Mouse (Mus musculus) layer of hippocampus, adult 9-10 months (tissue): ENCODE measurements at regions not wholly inside any gene's neighbourhood (a gene's known extent, or its start where the extent isn't known, plus 50 kb on each side); places are given as distances from the start of the nearest gene placed in this dataset.

Experiments used
- DNase-seq: peaks from one replicate; pipeline ENCODE4 v3.0.0; 2022; ENCODE audit warnings: low spot score

DNA sequence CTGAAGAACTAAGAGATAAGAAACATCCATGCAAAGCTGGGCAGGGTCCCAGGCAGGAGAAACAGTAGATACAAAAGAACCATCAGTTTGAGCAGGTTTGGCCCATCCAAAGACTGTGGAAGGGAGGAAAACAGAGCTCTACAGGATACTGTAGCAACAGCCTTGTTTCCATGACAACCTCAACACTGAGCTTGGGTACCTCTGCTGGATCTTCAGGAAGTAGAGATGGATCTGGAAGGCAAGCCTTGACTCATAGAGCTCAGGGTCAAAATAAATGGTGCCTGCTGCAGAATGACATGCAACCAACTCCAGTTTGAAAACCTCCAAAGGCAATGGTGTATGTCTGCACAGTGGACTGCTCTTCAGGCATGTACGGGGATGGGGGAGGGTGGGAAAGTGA lies 173.0 kb upstream of the Tbx3 start:
- no peak for DNase-seq

DNA sequence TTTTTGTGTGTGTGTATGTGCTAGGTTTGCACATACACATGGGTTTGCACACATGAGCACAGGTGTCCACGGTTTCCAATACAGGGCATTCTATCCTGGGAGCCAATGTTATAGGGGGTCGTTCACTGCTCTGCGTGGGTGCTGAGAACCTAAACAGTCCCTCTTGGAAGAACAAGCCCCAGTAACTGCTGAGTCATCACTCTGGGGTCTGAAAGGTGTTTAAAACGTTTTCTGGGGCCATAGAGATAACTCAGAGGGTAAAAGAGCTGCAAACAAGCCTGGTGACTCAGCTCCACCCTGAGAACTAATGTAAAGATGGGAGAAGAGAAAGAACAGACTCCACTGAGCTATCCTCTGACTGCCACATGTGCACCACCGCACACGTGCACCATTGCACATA lies 172.0 kb upstream of the Tbx3 start:
- no peak for DNase-seq

DNA sequence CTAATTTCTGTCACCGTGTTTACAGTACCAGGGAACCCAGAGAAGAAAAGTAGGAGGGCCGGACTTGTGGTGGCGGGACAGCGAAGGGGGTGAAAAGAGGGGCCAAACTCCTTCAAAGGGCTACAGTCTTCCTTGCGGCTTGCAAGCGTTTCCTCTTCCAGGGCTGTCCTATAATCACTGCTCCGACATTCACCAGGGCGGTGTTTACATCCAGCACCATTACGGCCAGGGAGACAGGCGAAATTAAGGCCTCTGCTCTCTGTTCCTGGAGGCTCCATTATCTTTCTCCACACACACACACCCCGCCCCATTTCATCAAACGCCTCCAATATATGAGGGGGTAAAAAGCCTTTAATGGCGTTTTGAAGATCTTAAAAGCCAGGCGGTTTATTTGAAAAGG lies 162.8 kb upstream of the Tbx3 start:
- no peak for DNase-seq

DNA sequence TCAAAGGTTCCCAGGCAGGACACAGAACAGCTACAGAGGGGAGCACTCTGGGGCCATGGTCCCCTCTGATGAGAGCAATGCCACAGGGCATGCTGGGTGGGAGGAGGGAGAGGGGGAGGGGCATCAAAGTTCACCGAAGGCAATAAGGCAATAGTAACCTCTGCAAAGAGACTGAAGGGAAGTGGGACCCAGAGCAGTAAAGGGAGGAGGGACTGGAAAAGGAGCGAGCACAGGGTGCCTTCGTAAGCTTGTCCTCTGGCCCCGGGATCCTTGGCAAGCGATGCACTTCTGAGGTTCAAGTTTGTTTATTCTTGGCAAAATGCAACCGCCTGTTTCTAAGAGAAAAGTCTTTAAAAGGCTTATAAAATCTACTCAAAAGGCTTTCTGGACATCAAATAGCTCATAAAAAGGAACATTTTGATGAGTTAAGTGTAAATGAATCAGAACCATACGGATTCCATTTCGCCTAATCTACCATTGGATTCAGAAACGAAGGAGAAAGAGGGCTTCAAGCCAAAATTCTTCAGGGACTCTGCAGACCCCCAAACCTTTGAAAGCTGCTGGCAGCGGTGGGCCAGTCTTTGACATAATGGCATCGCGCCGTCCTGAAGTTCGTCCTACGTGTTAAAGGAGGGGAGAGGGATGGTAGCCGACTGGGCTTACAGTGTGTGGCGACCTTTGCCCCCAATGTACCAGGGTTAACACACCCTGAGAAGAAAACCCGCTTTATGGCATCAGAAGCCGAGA lies 151.8 kb upstream of the Tbx3 start:
- no peak for DNase-seq

DNA sequence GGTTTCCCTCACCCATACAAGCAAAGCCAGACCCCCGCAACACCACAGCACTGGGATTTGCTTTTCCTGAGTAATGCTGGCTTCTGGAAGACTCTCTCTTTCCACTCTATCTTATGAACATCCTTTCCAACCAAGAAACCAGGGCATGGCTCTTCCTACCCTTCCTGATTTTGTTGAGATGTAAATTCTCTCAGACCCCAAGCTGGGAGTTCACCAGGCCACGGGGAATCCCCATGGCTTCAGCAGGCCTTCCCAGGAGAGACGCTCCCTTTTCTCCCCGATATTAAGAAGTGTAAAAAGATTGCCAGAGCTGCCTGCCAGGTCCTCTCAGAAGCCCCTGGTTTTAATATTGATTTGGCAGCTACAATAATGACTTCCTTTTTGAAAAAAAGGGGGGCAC lies 146.3 kb upstream of the Tbx3 start:
- DNase-seq: no peak

DNA sequence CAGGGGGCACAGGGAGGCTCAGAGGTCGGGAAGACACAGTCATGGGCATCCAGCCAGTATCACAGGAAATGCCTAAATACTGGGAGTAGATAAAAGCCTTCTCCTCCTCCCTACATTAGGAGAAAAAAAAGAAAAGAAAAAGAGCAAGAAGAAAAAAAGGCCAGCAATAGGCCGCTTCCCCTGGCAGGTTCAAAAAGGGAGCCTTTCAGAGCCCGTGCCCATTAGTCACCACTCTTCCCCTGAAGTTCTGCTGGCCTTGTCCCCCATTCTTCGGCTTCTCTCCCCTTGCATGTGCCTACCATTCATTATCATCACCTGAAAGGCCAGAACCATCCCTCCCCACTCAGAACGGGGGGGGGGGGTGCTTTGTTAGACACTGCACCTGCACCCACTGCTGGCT lies 144.5 kb upstream of the Tbx3 start:
- DNase-seq: no peak

DNA sequence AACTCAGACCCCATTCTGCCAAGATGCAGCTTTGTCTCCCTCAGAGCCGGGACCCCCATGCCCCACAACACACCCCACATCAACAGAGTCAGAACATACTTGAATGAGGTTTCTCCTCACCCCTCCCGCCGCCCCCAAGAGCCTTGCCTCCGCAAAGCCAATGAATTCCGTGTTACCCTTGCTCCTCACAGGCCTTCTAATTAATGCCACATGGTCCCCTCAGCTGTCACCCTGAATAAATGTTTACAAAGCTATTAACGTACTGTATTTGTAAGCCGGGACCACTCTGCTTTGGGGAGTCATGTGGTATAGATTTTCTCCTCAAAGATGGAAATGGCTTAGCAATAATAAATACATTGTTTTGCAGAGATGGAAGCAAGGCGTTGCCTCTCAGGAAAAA lies 140.5 kb upstream of the Tbx3 start:
- DNase-seq: no peak

DNA sequence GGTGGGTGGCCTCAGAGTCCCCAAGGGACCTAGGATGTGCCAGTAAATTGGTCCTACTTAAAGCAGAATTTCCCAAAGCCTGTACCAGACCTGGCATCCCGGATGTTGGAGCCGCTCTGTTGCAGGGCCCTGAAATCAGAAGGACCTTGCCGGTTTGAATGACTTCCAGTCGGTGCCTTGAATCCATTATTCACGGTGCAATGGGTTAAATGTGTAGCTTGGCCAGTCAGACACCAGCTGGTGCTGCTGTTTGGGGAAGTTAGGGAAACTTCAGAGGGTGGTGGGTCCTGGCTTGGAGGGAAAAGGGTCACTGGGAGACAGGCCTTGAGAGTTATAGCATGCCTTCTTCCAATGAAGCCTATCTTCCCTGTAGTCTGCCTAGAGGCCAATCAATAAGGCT lies 135.5 kb upstream of the Tbx3 start:
- no peak for DNase-seq

DNA sequence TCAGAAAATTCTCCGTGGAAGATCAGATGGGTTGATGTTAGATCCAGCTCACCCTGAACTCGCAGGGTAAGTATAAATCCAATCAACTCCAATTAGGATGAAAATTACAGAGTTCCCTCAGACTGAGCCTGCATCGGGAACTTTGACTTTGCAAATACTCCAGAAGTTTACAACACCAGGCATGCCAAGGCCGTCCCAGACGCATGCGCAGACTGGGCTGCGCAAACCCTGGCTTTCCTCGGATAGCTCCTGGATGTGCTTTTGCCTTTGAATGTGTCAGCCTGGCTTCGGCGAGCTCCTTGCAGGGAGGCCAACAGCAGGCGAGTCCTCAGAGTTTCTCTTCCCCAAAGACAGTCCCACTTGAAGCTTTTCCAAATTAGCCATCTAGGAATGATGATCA lies 127.6 kb upstream of the Tbx3 start:
- no peak for DNase-seq

DNA sequence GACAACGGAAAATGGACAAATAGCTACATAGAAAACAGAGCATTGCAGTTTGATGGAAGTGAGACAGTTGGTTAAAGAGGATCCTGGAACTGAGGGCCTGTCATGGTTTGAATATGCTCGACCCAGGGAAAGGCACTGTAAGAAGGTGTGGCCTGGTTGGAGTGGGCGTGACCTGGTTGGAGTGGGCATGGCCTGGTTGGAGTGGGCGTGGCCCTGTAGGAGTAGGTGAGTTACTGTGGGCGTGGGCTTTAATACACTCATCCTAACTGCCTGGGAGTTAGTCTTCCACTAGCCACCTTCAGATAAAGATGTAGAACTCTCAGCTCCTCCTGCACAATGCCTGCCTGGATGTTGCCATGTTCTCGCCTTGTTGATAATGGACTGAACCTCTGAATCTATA lies 126.8 kb upstream of the Tbx3 start:
- DNase-seq: no peak

DNA sequence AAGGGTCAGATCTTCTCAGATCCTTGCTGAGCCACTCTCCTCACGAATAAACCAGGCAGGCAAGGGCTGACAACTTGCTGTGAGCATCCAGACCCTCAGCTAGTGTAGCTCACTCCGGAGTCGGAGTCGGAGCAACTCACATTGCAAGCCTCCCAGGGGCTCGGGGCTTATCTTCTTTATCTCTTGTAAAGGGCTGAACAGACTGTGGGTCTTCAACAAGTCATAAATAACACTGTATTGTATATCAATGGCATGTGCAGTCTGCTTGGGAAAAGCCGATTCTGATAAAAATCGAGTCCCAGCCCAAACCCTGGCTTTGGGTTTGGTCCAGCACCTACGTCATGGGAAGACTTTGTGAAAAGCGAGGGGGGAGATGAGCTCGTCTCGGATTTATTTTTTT lies 125.8 kb upstream of the Tbx3 start:
- no peak for DNase-seq

DNA sequence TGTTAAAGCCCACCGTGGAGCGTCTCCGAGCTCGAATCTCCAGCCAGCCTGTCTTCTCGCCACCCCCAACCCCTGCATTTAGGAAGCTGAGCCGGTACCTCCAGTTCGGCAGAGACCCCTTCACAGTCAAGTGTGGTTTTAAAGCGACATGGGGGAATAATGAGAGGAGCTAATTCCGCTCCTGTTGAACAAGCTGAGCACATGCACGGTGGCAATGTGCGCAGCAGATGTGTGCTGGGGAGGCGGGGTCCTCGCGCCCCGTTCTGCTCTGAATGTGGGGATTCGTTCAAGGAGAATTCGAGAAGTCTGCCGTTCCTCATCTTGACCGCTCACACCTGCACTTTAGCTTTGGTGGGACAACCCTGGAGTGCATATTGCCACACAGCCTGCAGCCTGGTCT lies 123.4 kb upstream of the Tbx3 start:
- DNase-seq: no peak

DNA sequence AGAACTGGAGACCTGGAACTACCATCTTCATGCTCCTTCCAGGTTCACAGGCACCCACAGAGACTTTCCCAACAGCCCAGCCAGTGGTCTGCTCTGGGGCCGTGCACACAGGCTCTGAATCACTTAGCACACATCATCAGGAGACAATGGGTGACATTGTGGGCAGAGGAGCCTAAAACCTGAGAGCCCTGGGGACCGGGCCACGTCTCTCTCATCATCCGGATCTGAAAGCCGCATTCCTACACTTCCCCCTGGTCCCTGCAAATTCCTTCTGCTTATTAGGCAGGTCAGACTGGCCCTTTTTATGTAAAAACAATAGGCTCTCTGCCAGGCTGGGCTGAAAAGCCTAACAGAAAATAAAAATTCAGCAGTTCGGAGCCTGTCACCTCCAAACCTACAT lies 119.6 kb upstream of the Tbx3 start:
- no peak for DNase-seq

DNA sequence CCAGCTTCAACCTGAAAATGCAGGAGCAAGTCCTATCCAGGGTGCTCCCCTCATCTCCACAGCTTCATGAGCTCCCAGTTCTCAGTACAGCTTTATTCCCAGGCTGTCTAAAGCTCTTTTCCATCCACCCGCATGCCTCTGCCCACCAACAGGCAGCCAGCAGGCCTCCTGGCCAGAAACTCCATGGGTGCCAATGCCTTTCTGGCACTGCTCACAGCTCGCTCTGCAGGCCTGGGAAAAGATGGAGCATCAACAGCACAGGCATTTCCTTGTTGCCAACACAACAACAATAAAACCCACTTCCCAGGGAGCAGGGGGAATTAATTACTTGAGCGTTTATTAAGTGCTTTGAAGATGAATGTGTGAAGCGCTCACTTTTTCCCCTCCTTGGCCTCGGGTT lies 117.0 kb upstream of the Tbx3 start:
- DNase-seq: no peak

DNA sequence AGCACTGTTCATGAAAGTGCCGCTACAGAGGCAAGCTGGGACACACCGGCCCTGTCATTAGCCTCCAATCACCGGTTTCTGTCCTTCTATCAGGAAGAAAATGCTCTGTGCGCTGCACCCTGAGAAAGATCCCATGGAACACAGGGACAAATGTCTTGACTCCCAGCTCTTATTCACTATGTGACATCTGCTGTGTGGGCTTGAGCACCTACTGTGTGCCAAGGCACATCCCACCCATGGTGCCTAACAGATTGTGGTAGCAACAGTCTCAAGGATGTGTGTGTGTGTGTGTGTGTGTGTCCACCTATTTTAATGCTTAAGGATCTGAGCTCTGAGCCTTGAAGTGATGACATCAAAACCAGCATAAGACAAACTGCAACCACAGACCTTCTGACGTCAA lies 113.4 kb upstream of the Tbx3 start:
- DNase-seq: no peak

DNA sequence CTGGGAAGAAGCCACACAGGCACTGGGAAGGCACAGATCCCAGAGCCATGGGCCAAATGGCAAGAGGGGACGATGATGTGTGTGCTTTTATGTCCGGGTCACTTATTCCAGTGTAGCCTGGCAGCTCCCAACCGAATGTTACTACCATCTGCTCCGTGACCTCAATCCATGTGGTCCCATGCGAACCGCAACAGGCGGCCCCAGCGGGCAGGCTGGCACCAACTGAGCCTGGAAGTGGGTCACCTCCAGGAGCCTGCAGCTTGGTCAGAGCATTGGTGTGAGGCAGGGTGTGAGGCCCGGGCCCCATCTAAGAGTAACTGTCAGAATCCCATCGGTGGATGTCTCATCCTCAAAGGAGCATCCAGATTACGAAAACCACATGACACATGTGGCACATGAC lies 110.8 kb upstream of the Tbx3 start:
- no peak for DNase-seq

DNA sequence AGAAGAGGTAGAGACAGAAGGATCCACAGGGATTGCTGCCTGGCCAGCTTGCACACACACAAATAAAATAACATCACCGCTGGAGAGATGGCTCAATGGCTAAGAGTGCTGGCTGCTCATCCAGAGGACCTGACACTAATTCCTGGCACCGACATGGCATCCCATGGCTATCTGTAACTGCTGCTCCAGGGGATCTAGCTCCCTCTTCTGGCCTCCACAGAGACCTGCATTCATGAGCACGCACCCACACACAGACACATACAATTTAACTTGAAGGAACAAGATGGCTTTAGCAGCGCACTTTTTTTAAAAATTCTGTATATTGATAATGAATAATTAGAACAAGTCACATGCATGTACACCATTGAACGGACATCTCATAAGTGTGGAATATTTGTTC lies 110.1 kb upstream of the Tbx3 start:
- DNase-seq: no peak

DNA sequence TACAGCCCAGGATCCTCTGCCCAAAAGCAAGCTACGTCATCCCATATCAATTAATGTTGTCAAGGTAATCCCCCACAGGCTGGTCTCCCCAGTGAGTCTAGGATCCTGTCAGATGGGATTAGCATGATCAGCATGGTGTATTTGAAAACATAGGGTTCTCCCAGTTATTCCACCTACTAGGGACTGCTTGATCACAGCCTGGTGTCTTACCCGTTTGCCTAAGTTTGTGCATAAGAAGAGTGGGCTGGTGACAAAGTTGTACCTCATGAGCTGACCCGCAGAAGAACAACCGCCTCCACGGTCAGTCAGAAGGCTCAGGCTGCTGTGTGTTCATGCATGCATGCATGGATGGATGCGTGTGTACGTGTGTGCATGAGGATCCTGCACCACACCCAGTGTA lies 108.9 kb upstream of the Tbx3 start:
- no peak for DNase-seq

DNA sequence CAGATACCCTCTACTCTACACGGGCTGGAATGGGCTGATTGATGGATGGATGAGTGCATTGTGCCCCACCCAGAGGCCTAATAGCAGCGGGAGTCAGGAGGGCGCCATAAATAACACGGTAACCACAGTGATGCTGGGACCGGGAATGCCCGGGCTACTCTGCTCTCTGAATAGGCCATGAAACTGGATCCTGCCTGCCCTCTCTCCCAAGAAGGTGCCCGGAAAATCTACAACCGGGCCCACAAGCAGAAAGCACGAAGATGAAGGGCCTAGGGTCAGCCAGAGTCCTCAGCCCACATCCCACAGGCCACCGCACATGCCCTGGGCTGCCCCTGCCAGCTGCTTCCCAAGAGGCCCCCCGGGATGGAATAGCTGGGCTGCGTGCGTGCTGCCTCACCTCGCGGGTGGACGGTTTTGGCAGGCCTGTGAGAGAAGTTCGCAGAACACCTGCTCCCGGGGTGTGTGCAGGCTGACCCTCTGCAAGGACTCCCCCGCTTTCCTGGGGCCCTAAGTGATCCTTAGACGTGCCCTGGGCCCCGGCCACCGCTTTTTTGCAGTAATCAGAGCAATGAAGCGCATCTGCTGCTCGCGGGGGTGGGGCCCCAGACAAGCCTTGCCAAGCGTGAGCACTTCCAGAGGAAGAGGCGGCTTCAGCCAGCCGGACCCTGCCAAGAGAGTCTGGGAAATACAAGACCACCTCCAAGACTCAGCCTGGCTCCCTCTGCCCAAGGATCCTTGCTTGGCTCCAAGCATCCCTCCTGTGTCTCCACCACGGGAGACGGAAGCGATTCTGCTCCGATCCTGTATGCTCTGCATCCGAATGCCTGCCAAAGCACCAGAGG lies 106.7 kb upstream of the Tbx3 start:
- DNase-seq: no peak

DNA sequence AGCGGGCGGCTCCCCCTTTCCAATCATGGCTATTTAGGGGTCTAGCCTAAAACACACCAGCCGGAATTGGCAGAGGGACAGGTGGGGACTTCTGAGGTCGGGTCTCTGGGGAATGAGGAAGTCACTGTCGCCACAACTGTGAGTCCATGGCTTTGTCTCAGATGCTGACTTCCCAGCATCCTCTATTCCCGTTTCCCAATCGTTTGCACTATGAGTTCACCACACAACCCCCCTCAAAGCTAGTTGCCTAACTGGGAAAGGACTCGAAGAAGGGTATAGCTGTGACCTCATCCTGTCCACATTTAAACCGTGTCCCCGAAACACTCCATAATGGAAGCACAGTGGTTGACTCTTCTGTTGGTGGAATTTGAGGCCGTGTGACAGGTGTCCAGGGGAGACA lies 102.8 kb upstream of the Tbx3 start:
- DNase-seq: no peak

DNA sequence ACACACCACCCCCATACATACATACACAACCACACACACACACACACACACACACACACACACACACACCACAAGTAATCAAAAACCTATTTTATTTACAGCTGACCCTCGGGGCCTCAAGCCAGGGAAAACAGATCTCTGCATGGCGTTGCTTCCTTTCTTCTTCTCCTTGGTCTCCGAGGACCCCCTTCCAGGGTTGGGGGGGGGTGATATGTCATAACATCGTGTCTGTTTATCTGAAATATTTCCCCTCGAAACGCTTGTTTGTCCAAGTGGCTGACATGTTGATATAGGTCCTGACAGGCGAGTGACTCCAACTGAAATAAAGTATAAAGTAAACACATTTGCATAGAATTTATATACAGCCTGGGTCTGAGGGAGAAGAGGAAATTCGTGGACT lies 100.4 kb upstream of the Tbx3 start:
- DNase-seq: no peak

DNA sequence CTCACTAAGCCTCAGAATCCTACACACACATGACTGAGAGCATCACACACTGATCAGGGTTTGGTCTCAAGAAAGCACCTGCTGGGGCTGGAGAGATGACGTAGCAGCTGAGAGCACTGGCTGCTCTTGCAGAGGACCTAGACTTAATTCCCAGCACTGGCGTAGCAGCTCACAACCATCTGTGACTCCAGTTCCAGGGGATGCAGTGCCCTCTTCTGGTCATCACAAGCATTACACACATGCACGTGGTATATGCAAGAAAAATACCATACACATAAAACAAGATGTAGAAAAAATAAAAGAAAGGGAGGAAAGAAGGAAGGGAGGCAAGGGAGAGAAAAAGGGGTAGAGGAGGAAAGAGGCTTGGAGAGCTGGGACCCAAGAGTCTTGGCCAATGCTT lies 98.8 kb upstream of the Tbx3 start:
- DNase-seq: no peak

DNA sequence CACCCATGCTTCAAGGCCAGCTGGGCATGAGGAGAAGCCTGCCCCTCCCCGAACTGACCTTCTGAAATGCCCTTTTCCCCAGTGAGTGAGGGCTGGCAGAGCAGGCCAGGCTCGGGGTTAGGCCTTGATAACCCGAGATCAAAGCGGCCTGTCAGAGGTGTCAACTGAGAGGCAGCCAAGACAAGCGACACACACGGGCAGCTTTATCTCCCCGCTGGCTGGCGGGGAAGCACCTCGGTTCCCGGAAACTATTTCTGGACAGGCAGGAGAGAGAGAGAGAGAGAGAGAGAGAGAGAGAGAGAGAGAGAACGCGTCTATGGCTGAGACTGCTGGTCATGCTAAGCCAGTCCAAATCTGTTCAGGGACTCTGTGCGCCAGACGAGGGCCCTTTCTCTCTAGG lies 95.3 kb upstream of the Tbx3 start:
- no peak for DNase-seq

DNA sequence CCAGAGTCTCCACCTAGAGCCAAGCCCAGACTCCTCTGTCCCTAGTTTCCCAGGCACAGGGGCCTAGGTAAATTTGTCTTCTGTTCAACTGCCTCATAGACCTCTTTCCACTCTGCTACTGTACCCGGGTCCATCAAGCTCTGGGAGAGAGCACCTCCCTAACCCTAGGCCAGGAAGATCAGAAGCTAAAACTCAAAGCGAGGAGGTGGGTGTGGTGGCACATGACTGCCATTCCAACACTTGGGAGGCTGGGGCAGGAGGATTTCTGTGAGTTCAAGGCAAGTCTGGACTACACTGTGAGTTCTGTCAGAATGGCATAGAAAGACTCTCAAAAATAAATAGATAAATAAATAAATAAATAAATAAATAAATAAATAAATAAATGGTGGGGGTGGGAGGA lies 91.2 kb upstream of the Tbx3 start:
- DNase-seq: no peak
